Mouse (Mus musculus) induced T-regulatory cell, adult 2 months (primary cell): Measurements from ENCODE around the gene Tsen2.

Source experiments
- DNase-seq: peaks from one replicate; pipeline ENCODE4 v3.0.0-alpha.2; 2012; ENCODE audit warnings: low read depth

Tsen2 gene

DNA sequence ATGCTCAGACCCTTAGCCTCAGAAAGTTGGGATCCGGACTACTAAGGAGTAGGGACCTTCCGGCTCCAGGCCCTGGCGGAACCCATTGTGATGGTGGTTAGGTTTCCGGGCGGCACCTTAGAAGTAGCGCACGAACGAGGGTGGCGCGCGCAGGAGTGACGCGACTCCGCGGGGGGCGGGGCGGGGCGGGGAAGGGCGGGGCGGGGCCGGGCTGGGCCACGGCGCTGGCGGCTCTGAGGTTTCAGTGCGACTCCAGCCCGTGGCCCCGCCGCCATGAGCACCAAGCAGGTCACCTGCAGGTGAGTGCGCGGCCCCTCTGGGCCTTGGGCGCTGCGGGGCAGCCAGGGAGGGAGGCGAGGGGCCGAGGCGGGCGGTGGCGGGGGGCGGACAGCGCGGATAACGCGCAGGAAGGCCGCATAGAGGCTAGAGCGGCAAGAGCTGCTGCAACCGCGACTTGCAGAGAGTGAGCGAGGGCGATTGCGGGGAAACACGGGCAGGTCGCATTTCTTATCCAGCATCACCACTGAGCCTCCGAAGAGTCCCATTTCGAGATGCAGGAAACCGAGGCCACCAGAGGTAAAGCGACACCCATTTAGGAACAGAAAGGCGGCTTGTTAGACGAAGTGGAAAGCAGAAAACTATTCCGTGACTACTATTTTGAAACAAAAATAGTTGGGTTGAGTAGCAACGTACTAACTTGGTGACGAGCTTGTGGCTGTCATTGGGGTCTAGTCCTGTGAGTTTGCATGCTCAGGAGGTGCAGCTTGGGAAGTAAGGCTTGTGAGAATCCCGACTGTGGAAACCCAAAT lies 57.5 kb downstream of the Tsen2 start, which contains the start of gene Mkrn2:
Gene Mkrn2, plus strand, starts transcription at position 188 of the 809 bp plus-strand sequence.
- DNase-seq = peak; percentile 92

DNA sequence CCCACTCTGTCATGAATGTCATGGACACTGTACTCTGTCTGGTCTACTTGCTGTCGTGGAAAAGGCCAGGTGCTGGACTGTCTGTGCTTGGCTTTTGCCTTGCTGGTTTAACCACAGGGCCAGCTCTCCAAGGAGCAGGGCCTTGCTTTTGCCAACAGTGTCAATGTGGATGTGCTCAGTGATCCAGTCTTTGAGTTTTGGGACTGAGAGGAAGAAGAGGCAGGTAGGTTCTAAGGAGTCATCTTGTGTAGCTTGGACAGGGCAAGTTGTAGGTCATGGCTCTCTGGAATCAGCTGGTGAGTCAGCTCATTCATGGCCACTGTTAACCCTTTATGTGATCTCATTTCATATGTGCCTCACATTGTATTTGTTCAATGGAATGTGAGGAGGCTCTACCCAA lies 62.0 kb downstream of the Tsen2 start:
- DNase-seq = no peak

DNA sequence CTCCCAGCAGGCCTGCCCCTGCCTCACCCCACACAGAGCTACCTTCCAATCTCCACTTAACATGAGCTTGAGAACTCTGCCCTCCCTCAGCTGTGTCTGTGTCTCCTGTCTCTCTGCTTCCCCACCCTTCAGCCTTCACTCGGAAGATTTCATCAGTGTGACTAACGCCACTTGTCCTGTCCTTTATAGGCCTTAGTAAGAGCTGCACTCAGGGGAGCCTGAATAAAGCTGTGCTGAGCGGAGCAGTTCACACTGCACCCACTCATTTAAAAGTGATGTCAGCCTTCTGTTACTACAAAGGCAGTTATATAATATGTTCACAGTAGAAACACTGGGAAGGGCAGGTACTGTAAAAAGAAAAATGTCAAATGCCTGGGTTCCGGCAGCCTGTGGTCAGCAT lies 63.0 kb downstream of the Tsen2 start:
- DNase-seq = no peak

DNA sequence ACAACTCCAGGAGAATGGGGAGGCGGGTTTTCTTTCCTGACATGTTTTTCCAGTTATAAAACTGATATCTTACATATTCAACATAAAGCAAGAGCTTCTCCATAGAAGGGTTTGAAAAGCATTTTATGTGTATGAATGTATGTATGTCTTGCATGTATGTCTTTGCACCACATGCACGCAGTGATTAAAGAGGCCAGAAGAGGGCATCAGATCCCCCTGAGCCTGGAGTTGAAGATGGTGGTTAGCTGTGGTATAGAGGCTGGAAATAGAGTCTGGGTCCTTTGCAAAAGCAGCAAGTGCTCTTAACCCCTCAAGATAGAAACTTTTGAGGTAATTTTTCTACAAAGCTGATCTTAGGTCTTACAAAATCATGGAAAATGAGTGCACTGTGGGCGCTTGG lies 64.7 kb downstream of the Tsen2 start:
- peak; percentile 64 for DNase-seq

DNA sequence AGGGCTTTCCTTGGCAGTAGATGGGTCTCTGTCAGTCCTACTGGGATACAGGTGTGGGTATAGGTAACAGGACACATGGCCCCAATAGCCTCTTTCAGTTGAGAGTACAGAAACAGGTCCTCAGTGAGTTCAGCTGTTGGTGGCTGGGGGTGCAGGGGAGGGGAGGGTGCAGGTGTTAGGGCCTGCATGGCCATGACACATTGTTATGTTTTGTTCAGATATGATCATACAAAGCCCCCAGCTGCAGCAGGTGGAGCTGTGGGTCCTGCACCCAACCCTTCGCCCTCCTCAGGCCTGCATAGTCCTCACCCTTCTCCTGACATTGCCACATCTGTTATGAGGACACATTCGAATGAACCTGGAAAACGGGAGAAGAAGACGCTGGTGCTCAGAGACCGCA lies 65.8 kb downstream of the Tsen2 start:
- DNase-seq = no peak

DNA sequence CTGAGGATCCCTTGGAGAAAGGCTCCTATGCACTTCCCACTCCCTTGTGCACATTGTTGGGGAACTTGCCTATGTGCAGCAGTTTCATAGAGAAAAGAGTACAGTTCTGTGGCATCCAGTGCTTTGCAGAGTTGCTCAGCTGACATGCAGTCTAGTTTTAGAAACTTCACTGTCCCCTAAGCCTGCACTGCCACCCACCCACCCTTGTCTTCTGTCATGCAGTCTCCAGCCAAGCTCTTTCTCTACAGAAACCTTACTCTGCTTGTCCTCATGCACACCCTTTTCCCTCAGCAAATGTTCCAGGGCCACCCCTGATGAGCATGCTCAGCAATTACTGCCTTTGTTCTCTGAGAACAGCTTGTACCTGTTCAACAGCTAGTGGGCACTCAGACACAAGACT lies 69.3 kb downstream of the Tsen2 start:
- DNase-seq = no peak

DNA sequence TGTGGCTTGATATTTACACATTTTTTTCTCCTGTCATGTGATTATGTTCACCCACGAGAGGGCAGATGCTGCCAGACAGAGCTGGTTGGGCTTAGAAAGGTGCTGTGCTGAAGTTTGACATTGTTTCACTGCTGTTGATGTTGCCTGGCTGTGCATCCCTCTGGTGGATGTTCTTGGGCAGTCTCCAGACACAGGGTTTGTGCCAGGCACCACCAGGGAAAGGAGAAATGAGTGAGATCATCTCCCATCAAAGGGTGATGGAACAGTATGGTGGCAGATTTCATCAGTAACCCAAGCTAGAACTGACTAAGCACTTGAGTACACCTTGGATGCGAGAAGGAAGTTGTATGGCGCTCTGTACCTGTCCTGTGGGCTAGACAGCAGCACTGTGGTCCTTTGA lies 71.5 kb downstream of the Tsen2 start:
- DNase-seq = no peak

DNA sequence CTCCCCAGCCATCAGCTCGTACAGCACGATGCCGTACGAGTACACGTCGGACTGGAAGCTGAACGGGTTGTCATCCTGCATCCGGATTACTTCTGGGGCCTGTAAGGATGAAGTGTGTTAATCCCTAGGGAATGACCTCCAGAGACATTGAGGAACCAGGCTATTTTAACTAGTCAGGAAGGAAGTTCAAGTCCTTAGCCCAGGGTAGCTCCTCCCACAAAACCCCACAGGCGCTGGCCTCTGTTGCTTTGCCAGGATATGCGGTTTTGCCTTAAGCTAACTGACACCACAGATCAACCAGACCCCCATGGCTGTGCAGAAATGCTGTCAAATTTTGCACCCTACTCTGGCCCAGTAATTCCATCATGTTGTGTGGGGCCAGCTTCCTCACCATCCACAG lies 75.4 kb downstream of the Tsen2 start:
- DNase-seq = peak; percentile 26

DNA sequence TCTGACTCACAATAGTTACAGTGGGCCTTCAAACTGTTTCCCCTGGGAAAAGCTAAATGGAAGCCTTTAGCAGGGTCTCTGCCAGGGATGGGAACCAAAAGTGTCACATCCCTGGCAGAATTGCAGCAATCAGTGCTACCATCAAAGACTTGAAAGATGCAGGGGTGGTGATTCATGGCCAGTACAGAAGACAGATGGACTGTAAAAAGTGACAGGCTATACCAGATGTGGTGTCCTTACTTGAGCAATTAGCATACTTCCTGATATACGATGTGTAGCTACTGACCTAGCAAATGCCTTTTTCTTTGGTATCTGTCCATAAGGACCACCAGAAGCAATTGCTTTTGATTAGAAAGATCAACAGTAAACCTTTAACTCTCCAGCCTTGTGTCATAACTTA lies 76.5 kb downstream of the Tsen2 start:
- no peak for DNase-seq

DNA sequence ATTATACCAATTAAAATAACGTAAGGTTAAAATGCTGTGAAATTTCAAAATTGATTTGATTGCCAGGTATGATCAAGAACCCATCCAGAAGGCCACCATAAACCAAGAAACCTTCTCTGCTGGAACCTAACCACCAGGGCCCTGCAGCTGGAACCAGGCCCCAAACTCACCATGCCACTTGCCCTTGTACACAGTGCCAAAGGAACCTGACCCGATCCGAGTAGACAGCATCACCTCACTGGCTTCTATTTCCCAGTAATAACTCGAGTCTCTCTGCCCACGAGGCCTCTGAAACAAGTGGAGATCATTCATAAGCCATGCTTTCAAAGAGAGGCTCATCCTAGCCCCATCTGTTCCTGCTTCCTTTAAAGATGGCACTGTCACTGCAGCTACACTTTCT lies 81.7 kb downstream of the Tsen2 start:
- no peak for DNase-seq
